9 mouse cellular contexts compared by ENCODE assay signal in genomic region chr1:153653674-153654073, GRCm38 (mm10). TPM values are rescaled to one million over a fixed set of nuclear protein-coding genes. Genes with fewer than 3 reads are reported as not detected.
DNase-seq lines count a peak whose midpoint lies in the region; ATAC-seq and TF ChIP-seq lines count a peak whose summit lies in the region.
"Had no signal": no experiment of that assay in that cellular context is flagged by ENCODE, and none has a peak within 500 bp of the region (broad histone marks: within the 10 kb centered on the region; RNA-seq: fewer than 3 reads in every experiment).

No protein-coding gene starts in this region.

- H3K9ac ChIP-seq in forebrain, embryonic 13.5 days = peak overlapping the region; percentile 64
- no peak overlapping the region for H3K9ac ChIP-seq in limb, embryonic 15.5 days

- ATAC-seq in forebrain, embryonic 13.5 days = no peak
- no peak for ATAC-seq in limb, embryonic 15.5 days (ENCODE audit: insufficient number of reproducible peaks, low FRiP score, low TSS enrichment, low read depth)
- no peak for ATAC-seq in megakaryocyte progenitor cell, adult 5-6 weeks (replicated peaks; ENCODE audit: poor library complexity)

- H3K27me3 ChIP-seq in heart, embryonic 10.5 days (ENCODE audit: insufficient read depth, poor library complexity, severe bottlenecking) = peaks cover 68% of the 10 kb centered on the region
- peaks cover 78% of the 10 kb centered on the region for H3K27me3 ChIP-seq in E14TG2a.4 (ENCODE audit: insufficient read depth, low read length)
- 0 out of 2 replicates have a peak, but pooled peaks cover 9% of the 10 kb centered on the region for H3K27me3 ChIP-seq in forebrain, embryonic 13.5 days
- H3K27me3 ChIP-seq in limb, embryonic 15.5 days = peaks cover 31% of the 10 kb centered on the region

- WGBS in heart, embryonic 10.5 days = 12% methylated on average over 5 of the region's 5 CpGs
- WGBS in forebrain, embryonic 13.5 days = 5% methylated on average over 5 of the region's 5 CpGs
- whole genome bisulfite sequencing in limb, embryonic 15.5 days = 17% methylated on average over 5 of the region's 5 CpGs

- intact Hi-C loops in heart, postnatal 10 days (cut with DNase I) = no loop called here

- peak overlapping the region; percentile 70 for H3K4me2 ChIP-seq in forebrain, embryonic 13.5 days
- peak overlapping the region; percentile 51; the same call in 1 of the 2 replicates for H3K4me2 ChIP-seq in limb, embryonic 15.5 days

- no peak for TF ChIP-seq CTCF in E14TG2a.4 (conservative IDR thresholded peaks at IDR 0.05; ENCODE audit: low read length)

- peak overlapping the region; percentile 60 for H3K4me3 ChIP-seq in heart, embryonic 10.5 days
- H3K4me3 ChIP-seq in E14TG2a.4 (replicated peaks; ENCODE audit: low read length) = peak overlapping the region; percentile 73; the same call in 1 of the 2 replicates
- H3K4me3 ChIP-seq in forebrain, embryonic 13.5 days = peak overlapping the region; percentile 47
- no peak overlapping the region for H3K4me3 ChIP-seq in limb, embryonic 15.5 days

- no peaks in the 10 kb centered on the region for H3K9me3 ChIP-seq in heart, embryonic 10.5 days
- no peaks in the 10 kb centered on the region for H3K9me3 ChIP-seq in E14TG2a.4 (ENCODE audit: low read length)
- H3K9me3 ChIP-seq in forebrain, embryonic 13.5 days (replicated peaks) = no peaks in the 10 kb centered on the region
- H3K9me3 ChIP-seq in limb, embryonic 15.5 days = no peaks in the 10 kb centered on the region

- no peaks in the 10 kb centered on the region for H3K36me3 ChIP-seq in heart, embryonic 10.5 days
- H3K36me3 ChIP-seq in E14TG2a.4 (ENCODE audit: insufficient read depth, low read length) = no peaks in the 10 kb centered on the region
- no peaks in the 10 kb centered on the region for H3K36me3 ChIP-seq in forebrain, embryonic 13.5 days (ENCODE audit: poor library complexity, severe bottlenecking)
- no peaks in the 10 kb centered on the region for H3K36me3 ChIP-seq in limb, embryonic 15.5 days

- no peak overlapping the region for H3K27ac ChIP-seq in heart, embryonic 10.5 days
- 0 out of 2 replicates have a peak overlapping the region, but pooled peaks have one; percentile 55 for H3K27ac ChIP-seq in forebrain, embryonic 13.5 days
- no peak overlapping the region for H3K27ac ChIP-seq in limb, embryonic 15.5 days

- no peak for DNase-seq in heart, embryonic 10.5 days (ENCODE audit: low spot score)
- no peak for DNase-seq in heart, postnatal 10 days
- DNase-seq in urinary bladder, postnatal 25 days (ENCODE audit: low spot score) = no peak
- DNase-seq in ovary, postnatal 10 days (ENCODE audit: low spot score) = no peak
- DNase-seq: lung, adult 18-20 months had no signal

- H3K4me1 ChIP-seq in heart, embryonic 10.5 days = peaks cover 17% of the 10 kb centered on the region
- peaks cover 15% of the 10 kb centered on the region for H3K4me1 ChIP-seq in E14TG2a.4 (replicated peaks; ENCODE audit: low read depth, low read length)
- H3K4me1 ChIP-seq in forebrain, embryonic 13.5 days = peaks cover 30% of the 10 kb centered on the region
- peaks cover 18% of the 10 kb centered on the region for H3K4me1 ChIP-seq in limb, embryonic 15.5 days

RNA-seq across cellular contexts. Expression of gene Rgs8, which starts 0.8 kb away (rescaled TPM):
- 0.54 and 0.55 TPM in 2 replicates for polyA plus RNA-seq in heart, embryonic 10.5 days (2016; fragmentation: Nextera tagmentation; extraction: Ambion mirVana)
- not detected for total RNA-seq in heart, postnatal 10 days (2021)
- 14.6 and 17.7 TPM in 2 replicates for polyA plus RNA-seq in forebrain, embryonic 13.5 days (2015; fragmentation: Nextera tagmentation; extraction: Ambion mirVana)
- 0.61 and 0.91 TPM in 2 replicates for polyA plus RNA-seq in limb, embryonic 15.5 days (2015; fragmentation: Nextera tagmentation; extraction: Ambion mirVana)
- total RNA-seq in megakaryocyte progenitor cell, adult 5-6 weeks (2015) = 0.17 and 1.1 TPM in 2 replicates
- 0.25 and 0.37 TPM in 2 replicates for total RNA-seq in megakaryocyte progenitor cell, adult 5-6 weeks (2017)
